Mouse (Mus musculus) right cerebral cortex, postnatal 36 days (tissue): ENCODE data around the gene Scube2.

Experiments used
- DNase-seq, 2 experiments: peaks; one replicate each; pipeline ENCODE4 v3.0.0; 2022; ENCODE audit warnings: low spot score in 2 of 2, mixed read lengths in 1 of 2

Scube2 gene

GRCm38 (mm10) chr7:109865370-109866229 lies at the start of gene Scube2:
Scube2 (minus strand) TSS chr7:109865679.
- no peak for DNase-seq

GRCm38 (mm10) chr7:109906165-109906564 lies 40.7 kb upstream of the Scube2 start:
- no peak for DNase-seq

- DNase-seq, result no peak
These were observed 35.4 kb upstream of the Scube2 start for GRCm38 (mm10) chr7:109900921-109901320.

- DNase-seq, result no peak
These were observed 33.4 kb upstream of the Scube2 start for GRCm38 (mm10) chr7:109898911-109899310.

GRCm38 (mm10) chr7:109892530-109892929 lies 27.1 kb upstream of the Scube2 start:
- DNase-seq, result peak; percentile 60 to 61

- no peak for DNase-seq
These were observed 26.3 kb upstream of the Scube2 start for GRCm38 (mm10) chr7:109891786-109892185.

GRCm38 (mm10) chr7:109890256-109890655 lies 24.8 kb upstream of the Scube2 start:
- no peak for DNase-seq

GRCm38 (mm10) chr7:109889300-109889699 lies 23.8 kb upstream of the Scube2 start:
- DNase-seq, result no peak

- DNase-seq, result no peak
These were observed 20.8 kb upstream of the Scube2 start for GRCm38 (mm10) chr7:109886249-109886648.

- DNase-seq, result no peak
These were observed 17.1 kb upstream of the Scube2 start for GRCm38 (mm10) chr7:109882574-109882973.

- DNase-seq, result no peak
These were observed 16.2 kb upstream of the Scube2 start for GRCm38 (mm10) chr7:109881561-109882099.

GRCm38 (mm10) chr7:109879158-109879557 lies 13.7 kb upstream of the Scube2 start:
- DNase-seq, result no peak

- DNase-seq, result no peak
These were observed 10.6 kb upstream of the Scube2 start for GRCm38 (mm10) chr7:109876085-109876484.

- no peak for DNase-seq
These were observed 10.1 kb upstream of the Scube2 start for GRCm38 (mm10) chr7:109875598-109875997.

GRCm38 (mm10) chr7:109875033-109875432 lies 9.6 kb upstream of the Scube2 start:
- DNase-seq, result no peak

- no peak for DNase-seq
These were observed 7.7 kb upstream of the Scube2 start for GRCm38 (mm10) chr7:109873170-109873569.

- no peak for DNase-seq
These were observed 5.8 kb upstream of the Scube2 start for GRCm38 (mm10) chr7:109871232-109871631.

- no peak for DNase-seq
These were observed 3.0 kb upstream of the Scube2 start for GRCm38 (mm10) chr7:109868498-109868897.

GRCm38 (mm10) chr7:109866643-109867042 lies 1.2 kb upstream of the Scube2 start:
- no peak for DNase-seq

- no peak for DNase-seq
These were observed 1.9 kb downstream of the Scube2 start for GRCm38 (mm10) chr7:109863561-109863960.

- no peak for DNase-seq
These were observed 5.3 kb downstream of the Scube2 start for GRCm38 (mm10) chr7:109860162-109860561.

GRCm38 (mm10) chr7:109859354-109859753 lies 6.1 kb downstream of the Scube2 start:
- DNase-seq, result no peak

- DNase-seq, result no peak
These were observed 12.7 kb downstream of the Scube2 start for GRCm38 (mm10) chr7:109852752-109853212.
